Mouse (Mus musculus): ENCODE measurements around the gene Flnc. TPM values are rescaled to one million over a fixed set of nuclear protein-coding genes. Genes with fewer than 3 reads are reported as not detected.

Gene Flnc
- polyA plus RNA-seq (2021; fragmentation: Nextera tagmentation): 0.12 and 0.74 TPM in 2 replicates
- long read RNA-seq, experiment 1, partial matches to known transcripts: 1 of 1 reads
- long read RNA-seq, experiment 1, other reads (novel, unspliced or antisense): 0 of 1 reads
- long read RNA-seq, experiment 2: 0 reads

GRCm38 (mm10) chr6:29433038-29433803, at the start of gene Flnc:
Gene Flnc, plus strand, starts transcription at chr6:29433256.

GRCm38 (mm10) chr6:29388052-29388518, 45.0 kb upstream of the Flnc start, which contains the start of gene Opn1sw:
Gene Opn1sw, minus strand, starts transcription at chr6:29388468.

DNA sequence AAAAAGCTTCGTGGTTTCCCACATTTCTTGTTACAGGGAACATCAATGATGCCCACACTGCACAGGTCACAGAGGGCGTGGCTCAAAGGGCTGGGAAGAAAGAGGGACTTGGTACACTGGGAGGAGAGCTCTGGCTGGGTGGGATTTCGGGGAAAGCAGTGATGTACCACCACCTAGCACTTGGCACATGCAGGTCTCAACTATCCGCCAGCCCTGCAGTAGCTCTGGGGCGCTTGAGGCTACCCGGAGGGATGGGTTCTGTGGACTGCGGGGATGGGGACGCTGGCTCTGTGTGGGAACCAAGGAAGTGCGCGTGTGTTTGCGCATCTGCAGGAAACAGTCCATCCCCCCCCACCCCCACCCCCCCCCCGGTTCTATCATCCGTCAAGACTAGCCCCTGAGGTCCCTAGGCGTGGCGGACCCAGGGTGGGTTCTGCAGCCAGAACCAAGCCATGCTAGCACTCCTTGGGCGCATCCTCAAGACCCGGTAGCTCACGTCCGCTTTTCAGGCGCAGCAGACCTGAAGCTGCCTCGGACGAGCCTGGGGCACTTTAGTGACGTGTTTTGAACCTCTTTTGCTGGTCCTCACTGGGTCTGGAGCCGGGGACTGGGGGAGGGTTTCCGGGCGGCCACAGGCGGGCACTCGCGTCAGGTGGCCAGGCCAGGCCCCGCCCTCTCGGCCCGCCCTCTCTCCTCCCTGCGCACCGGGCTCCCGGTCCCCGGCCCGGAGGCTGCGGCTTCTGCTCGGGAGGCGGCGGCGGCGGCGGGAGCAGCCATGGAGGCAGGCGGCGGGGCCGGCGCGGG, 36.9 kb upstream of the Flnc start, which contains the start of gene Ccdc136:
Gene Ccdc136 (plus strand): TSS at position 400 of the 804 bp plus-strand sequence.

DNA sequence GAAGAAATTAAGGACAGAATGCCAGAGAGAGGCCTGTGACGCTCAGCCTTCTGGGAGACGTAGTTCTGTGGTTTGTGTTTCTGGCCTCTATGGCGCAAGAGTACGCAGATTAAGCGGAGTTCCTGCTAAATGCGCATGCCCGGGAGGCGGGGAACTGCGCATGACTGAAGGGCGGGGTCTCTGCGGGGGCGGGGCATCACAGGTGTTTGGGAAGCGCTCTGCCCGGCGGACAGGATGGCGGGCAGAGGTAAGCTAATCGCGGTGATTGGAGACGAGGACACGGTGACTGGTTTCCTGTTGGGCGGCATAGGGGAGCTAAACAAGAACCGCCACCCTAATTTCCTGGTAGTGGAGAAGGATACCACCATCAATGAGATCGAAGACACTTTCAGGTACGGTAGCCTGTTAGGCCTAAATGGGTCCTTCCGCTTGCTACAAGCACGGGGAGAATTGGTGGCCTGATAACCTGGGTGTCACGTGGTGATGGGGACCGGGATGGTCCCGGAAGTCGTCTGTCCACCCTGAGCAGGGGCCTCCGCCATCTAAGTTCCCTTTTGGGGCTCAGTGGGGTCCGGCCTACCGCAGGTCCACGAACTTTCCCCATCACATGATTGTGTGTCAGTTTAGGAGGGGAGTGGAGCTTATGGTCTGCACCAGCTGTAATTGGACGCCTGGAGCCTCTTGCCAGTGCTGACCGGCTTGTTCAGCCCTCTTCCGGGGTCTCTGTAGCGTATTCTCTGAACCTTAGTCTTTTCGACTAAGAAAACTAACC, 34.7 kb downstream of the Flnc start, which contains the start of gene Atp6v1f:
Gene Atp6v1f (plus strand): TSS at position 136 of the 772 bp plus-strand sequence.

GRCm38 (mm10) chr6:29471137-29471536, 38.1 kb downstream of the Flnc start, which contains the start of gene Atp6v1fnb:
Gene Atp6v1fnb, plus strand, starts transcription at chr6:29471437.

GRCm38 (mm10) chr6:29507447-29508309, 74.6 kb downstream of the Flnc start, which contains the start of gene Kcp:
Gene Kcp, minus strand, starts transcription at chr6:29507952.

Other genes starting within 250 kb of the Flnc start
- 15.1 and 32.0 TPM in 2 replicates for gene Impdh1, start 216.9 kb upstream of the Flnc start, polyA plus RNA-seq (2021; fragmentation: Nextera tagmentation)
- 19.4 and 21.0 TPM in 2 replicates for gene Hilpda, start 160.8 kb upstream of the Flnc start, polyA plus RNA-seq (2021; fragmentation: Nextera tagmentation)
- 0.31 and 0.34 TPM in 2 replicates for gene Fam71f2, start 153.7 kb upstream of the Flnc start, polyA plus RNA-seq (2021; fragmentation: Nextera tagmentation)
- gene Fam71f1, start 114.1 kb upstream of the Flnc start, polyA plus RNA-seq (2021; fragmentation: Nextera tagmentation): not detected in 2 replicates
- 26.4 and 32.2 TPM in 2 replicates for gene Calu, start 85.2 kb upstream of the Flnc start, polyA plus RNA-seq (2021; fragmentation: Nextera tagmentation)
- 0.09 and 0.18 TPM in 2 replicates for gene Opn1sw, start 44.8 kb upstream of the Flnc start, polyA plus RNA-seq (2021; fragmentation: Nextera tagmentation)
- 26.1 and 97.9 TPM in 2 replicates for gene Ccdc136, start 36.9 kb upstream of the Flnc start, polyA plus RNA-seq (2021; fragmentation: Nextera tagmentation)
- gene Atp6v1f, start 34.5 kb downstream of the Flnc start, polyA plus RNA-seq (2021; fragmentation: Nextera tagmentation): 835 and 900 TPM in 2 replicates
- gene Atp6v1fnb, start 38.2 kb downstream of the Flnc start, polyA plus RNA-seq (2021; fragmentation: Nextera tagmentation): not detected in 2 replicates
- gene Kcp, start 74.7 kb downstream of the Flnc start, polyA plus RNA-seq (2021; fragmentation: Nextera tagmentation): 0.30 and 0.42 TPM in 2 replicates
- gene Irf5, start 93.4 kb downstream of the Flnc start, polyA plus RNA-seq (2021; fragmentation: Nextera tagmentation): 2.1 and 3.3 TPM in 2 replicates
- gene Tnpo3, start 176.6 kb downstream of the Flnc start, polyA plus RNA-seq (2021; fragmentation: Nextera tagmentation): 22.8 and 35.0 TPM in 2 replicates

Measured in left cerebral cortex, adult 6 months (tissue).